Mouse (Mus musculus) forebrain, embryonic 11.5 days (tissue): ENCODE results near the gene Ccdc187. TPM values are rescaled to one million over a fixed set of nuclear protein-coding genes. Genes with fewer than 3 reads are reported as not detected.
A peak's percentile ranks its signal among the peaks of the same experiment; 100 is the strongest.

Experiments
- ATAC-seq: fragments of 200-750 bp; cut with Nextera tagmentation; replicated peaks from 2 replicates; pipeline ENCODE4 v1.8.0; 2017; ENCODE audit warnings: moderate TSS enrichment; ENCODE audit not compliant: low FRiP score
- DNase-seq: peaks from one replicate; pipeline ENCODE4 v3.0.0-alpha.2; 2017; ENCODE audit warnings: low spot score
- H3K27ac ChIP-seq: fragments of 300-500 bp; sonication (generic); 2 replicates; pipeline ENCODE4 v1.5.1; 2014; ENCODE audit warnings: low read depth, low read length
- H3K27me3 ChIP-seq: fragments of 300-500 bp; sonication (generic); 2 replicates; pipeline ENCODE4 v1.6.1; 2014; ENCODE audit warnings: mild to moderate bottlenecking, low read length, mixed read lengths; ENCODE audit not compliant: control insufficient read depth, insufficient read depth
- H3K36me3 ChIP-seq: fragments of 300-500 bp; sonication (generic); 2 replicates; pipeline ENCODE4 v1.6.1; 2014; ENCODE audit warnings: mild to moderate bottlenecking, low read length, moderate library complexity, mixed read lengths; ENCODE audit not compliant: control insufficient read depth, insufficient read depth
- H3K4me1 ChIP-seq: fragments of 300-500 bp; sonication (generic); replicated peaks from 2 replicates; pipeline ENCODE4 v1.6.1; 2014; ENCODE audit warnings: low read length, mixed read lengths; ENCODE audit not compliant: control insufficient read depth, insufficient read depth
- H3K4me2 ChIP-seq: fragments of 300-500 bp; sonication (generic); 2 replicates; pipeline ENCODE4 v1.6.1; 2014; ENCODE audit warnings: low read depth, mild to moderate bottlenecking, low read length, moderate library complexity, mixed read lengths; ENCODE audit not compliant: severe bottlenecking
- H3K4me3 ChIP-seq: fragments of 300-500 bp; sonication (generic); 2 replicates; pipeline ENCODE4 v1.5.1; 2014; ENCODE audit warnings: low read depth, low read length
- H3K9ac ChIP-seq: fragments of 300-500 bp; sonication (generic); 2 replicates; pipeline ENCODE4 v1.6.1; 2014; ENCODE audit warnings: low read length
- H3K9me3 ChIP-seq: fragments of 300-500 bp; sonication (generic); 2 replicates; pipeline ENCODE4 v1.6.1; 2016; ENCODE audit warnings: low read length, mixed read lengths; ENCODE audit not compliant: control insufficient read depth
- WGBS: fragments of 180-500 bp; shearing (Covaris S2); extraction: QIAGEN DNeasy Blood & Tissue Kit; methylation state at CpG from one replicate; pipeline ENCODE4 v1.1.7; 2014; 5-methylcytosine and 5-hydroxymethylcytosine counted together
- polyA plus RNA-seq: library from polyadenylated mRNA; unstranded; fragments of >200 nt; fragmentation: Nextera tagmentation; extraction: Ambion mirVana; gene quantifications from 2 replicates; pipeline ENCODE4 v1.2.1, GENCODE M21; 2014

Ccdc187 gene
- polyA plus RNA-seq, 1 experiment from 2014 or later: 0.05 TPM

DNA sequence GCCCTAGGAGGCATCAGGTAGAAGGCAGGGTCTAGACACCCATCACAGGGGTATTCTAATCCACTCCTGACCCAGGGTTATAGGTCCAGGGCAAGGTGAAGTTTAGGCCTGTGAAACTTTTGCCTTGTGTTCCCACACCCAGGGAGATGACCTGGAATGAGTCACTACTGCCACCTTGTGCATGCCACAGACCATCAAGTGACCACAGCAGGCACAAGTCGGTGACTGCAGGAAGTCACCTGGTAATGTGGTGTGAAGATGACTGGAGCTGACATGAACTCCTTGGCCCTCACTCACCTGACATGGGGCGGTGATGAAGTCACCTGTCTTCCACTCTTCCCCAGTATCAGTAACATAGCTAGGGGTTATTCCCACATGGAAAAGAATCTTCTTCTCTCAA, 18.5 kb upstream of the Ccdc187 start:
- Histone ChIP-seq H3K9me3 (no peaks in the 10 kb centered on the region), H3K27me3 (no peaks in the 10 kb centered on the region), H3K27ac (no peak overlapping the region), H3K9ac (no peak overlapping the region), H3K36me3 (no peaks in the 10 kb centered on the region), H3K4me1 (peaks cover 16% of the 10 kb centered on the region; the same call in 1 of the 2 replicates), H3K4me2 (no peak overlapping the region), H3K4me3 (no peak overlapping the region)
- DNase-seq (peak; percentile 42), ATAC-seq (no peak)
- 55% methylated on average over 2 of the region's 2 CpGs for WGBS

DNA sequence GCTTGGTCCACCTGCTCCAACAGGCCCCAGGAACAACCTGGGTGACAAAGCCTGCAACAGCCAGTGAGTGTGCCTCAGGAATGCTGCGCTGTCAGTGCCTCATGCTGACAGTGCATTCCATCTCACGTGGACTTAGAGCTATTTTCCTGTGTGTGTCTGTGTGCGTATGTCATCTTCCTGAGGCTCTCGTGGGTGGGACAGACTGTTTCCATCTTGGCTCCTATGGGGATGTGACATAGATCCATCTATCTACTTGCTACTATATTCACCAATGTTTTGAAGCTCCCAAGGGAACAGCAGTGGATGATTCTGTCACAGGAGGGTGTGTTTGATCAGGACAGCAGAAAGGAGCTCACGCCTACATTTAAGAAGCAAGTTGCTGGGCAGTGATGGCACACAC, 17.6 kb upstream of the Ccdc187 start:
- no peak overlapping the region for H3K4me2 ChIP-seq
- no peaks in the 10 kb centered on the region for H3K27me3 ChIP-seq
- H3K9me3 ChIP-seq: no peaks in the 10 kb centered on the region
- DNase-seq: peak; percentile 41
- no peak for ATAC-seq
- peaks cover 12% of the 10 kb centered on the region; the same call in 1 of the 2 replicates for H3K4me1 ChIP-seq
- WGBS: 72% methylated on average over 5 of the region's 5 CpGs
- H3K4me3 ChIP-seq: no peak overlapping the region
- H3K9ac ChIP-seq: no peak overlapping the region
- no peak overlapping the region for H3K27ac ChIP-seq
- no peaks in the 10 kb centered on the region for H3K36me3 ChIP-seq

DNA sequence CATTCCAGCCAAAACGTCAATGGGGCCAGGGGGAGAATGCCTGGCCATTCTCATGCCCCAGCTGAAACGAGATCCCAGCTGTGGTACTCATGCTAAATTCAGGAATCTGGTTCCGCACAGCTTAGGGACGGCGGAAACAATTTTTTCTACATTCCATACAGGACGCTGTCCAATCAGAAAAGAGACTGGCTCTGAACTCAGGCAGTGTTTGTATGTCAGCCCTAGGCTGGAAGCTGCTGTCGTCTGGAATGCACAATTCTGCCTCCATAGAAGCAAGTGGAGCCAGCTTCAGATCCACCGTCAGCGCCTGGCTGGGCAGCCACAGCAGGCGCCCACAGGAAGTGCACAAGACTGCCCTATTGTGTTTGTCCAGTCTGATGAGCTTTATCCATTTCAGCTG, 15.4 kb upstream of the Ccdc187 start:
- peak; percentile 69; the same call in 1 of the 2 replicates for ATAC-seq
- peak overlapping the region; percentile 55; the same call in 1 of the 2 replicates for H3K27ac ChIP-seq
- no peak overlapping the region for H3K4me2 ChIP-seq
- H3K4me1 ChIP-seq: peaks cover 6% of the 10 kb centered on the region; the same call in 1 of the 2 replicates
- peak; percentile 69 for DNase-seq
- H3K9me3 ChIP-seq: no peaks in the 10 kb centered on the region
- no peak overlapping the region for H3K9ac ChIP-seq
- WGBS: 19% methylated on average over 10 of the region's 10 CpGs
- no peaks in the 10 kb centered on the region for H3K36me3 ChIP-seq
- H3K27me3 ChIP-seq: no peaks in the 10 kb centered on the region
- no peak overlapping the region for H3K4me3 ChIP-seq

DNA sequence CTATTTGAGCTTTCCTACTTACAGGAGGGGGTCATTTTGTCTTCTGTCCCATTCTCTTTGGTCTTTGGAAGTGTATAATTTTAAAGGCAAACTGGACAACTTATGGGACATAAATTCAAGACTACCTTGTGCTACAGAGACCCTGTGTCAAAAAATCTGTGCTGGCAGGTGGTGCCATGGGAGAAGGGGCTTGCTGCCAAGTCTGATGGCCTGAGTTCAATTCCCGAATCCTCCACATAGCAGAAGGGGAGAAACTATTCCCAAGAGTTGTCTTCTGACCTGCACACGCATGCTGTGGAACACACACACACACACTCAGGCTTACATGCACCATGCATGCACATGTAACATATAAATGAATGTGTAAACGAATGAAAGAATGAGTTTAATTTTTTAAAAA, 12.3 kb upstream of the Ccdc187 start:
- Histone ChIP-seq H3K4me3 (no peak overlapping the region), H3K9ac (no peak overlapping the region), H3K4me2 (no peak overlapping the region), H3K9me3 (no peaks in the 10 kb centered on the region), H3K4me1 (peaks cover 4% of the 10 kb centered on the region; the same call in 1 of the 2 replicates), H3K27ac (no peak overlapping the region), H3K36me3 (no peaks in the 10 kb centered on the region), H3K27me3 (no peaks in the 10 kb centered on the region)
- WGBS: 95% methylated on average over 3 of the region's 3 CpGs
- no peak for DNase-seq
- no peak for ATAC-seq

DNA sequence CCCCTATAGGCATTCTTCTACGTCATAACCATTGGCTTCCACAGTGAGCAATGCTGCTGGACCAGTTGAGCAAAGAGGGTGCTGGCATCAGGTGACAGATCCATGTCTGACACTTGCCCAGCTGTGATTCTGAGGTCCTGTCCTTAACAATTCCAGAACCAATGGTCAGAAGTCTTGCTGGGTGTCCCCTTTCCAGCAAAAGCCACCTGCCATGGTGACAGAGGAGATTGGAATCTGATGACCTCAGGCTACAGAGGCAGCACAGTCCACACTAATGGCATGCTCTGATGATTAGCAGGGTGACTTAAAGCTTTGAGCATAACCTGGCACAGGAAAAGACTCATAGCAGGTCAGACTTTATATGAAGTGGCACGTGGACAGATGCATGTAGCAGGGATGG, 11.2 kb upstream of the Ccdc187 start:
- Histone ChIP-seq H3K4me1 (peaks cover 4% of the 10 kb centered on the region; the same call in 1 of the 2 replicates), H3K9ac (no peak overlapping the region), H3K9me3 (no peaks in the 10 kb centered on the region), H3K27me3 (no peaks in the 10 kb centered on the region), H3K4me2 (no peak overlapping the region), H3K36me3 (no peaks in the 10 kb centered on the region), H3K27ac (no peak overlapping the region), H3K4me3 (no peak overlapping the region)
- ATAC-seq (no peak), DNase-seq (peak; percentile 28)
- WGBS: 86% methylated on average over 2 of the region's 2 CpGs

DNA sequence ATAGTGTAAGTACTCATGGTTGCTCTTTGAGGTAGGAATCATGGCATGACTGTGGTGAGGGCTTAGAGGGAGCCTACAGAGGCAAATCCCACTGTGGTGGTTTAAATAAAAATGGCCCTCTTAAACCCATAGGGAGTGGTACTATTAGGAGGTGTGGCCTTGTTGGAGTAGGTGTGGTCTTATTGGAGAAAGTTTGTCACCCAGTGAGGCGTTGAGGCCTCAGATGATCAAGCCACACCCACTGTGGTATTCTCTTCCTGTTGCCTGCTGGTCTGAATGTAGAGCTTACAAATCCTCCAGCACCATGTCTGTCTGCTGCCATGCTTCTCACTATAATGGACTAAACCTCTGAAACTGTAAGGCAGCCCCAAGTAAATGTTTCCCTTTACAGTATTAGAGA, 10.4 kb upstream of the Ccdc187 start:
- Histone ChIP-seq H3K4me3 (no peak overlapping the region), H3K4me2 (no peak overlapping the region), H3K27me3 (peaks cover 2% of the 10 kb centered on the region; the same call in 1 of the 2 replicates), H3K36me3 (no peaks in the 10 kb centered on the region), H3K4me1 (peaks cover 6% of the 10 kb centered on the region; the same call in 1 of the 2 replicates), H3K9ac (no peak overlapping the region), H3K27ac (no peak overlapping the region), H3K9me3 (no peaks in the 10 kb centered on the region)
- ATAC-seq (no peak), DNase-seq (no peak)
- 93% methylated on average over 1 of the region's 1 CpGs for WGBS

DNA sequence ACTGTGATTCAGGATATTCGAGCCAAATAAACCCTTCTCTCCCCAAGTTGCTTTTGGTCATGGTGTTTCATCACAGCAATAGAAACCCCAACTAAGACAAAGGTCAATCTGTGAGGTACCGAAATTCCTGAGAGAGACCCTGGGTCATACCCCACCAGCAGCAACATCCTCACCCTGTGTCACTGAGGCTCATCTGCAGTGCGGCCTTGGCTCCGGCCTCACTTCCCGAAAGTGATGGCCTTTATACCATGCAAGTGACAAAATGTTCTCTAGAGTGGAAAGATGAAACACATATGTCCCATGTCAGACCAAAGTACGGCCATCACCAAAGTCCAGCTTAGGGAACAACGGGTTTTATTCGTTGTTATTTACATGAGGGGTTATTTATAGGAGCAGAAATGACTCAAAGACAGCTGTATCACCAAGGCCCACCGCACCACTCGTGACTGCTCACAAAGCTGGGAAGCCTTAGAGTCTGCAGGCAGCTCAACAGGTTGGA, 7.7 kb upstream of the Ccdc187 start:
- Histone ChIP-seq H3K4me2 (no peak overlapping the region), H3K4me3 (no peak overlapping the region), H3K36me3 (no peaks in the 10 kb centered on the region), H3K9me3 (no peaks in the 10 kb centered on the region), H3K4me1 (peaks cover 21% of the 10 kb centered on the region), H3K27ac (no peak overlapping the region), H3K9ac (no peak overlapping the region), H3K27me3 (peaks cover 2% of the 10 kb centered on the region; the same call in 1 of the 2 replicates)
- ATAC-seq (no peak), DNase-seq (no peak)
- WGBS: 87% methylated on average over 10 of the region's 10 CpGs

DNA sequence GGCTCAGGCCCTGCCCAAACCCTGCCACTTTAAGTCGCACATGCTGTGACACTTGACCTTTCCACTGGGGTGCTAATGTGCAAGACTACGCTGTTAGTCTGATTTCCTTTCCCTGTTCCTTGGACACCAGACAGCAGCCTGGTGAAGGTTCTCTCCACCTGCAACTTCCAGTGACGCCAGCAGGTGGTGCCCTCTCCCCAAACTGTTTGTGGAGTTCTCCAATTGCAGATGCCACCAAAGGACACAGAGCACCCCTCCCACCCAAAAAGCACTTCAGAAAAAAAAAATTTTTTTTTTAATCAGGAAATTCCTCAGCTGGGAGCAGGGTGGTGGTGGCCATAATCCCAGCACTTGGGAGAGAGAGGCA, 6.4 kb upstream of the Ccdc187 start:
- H3K4me3 ChIP-seq: no peak overlapping the region

DNA sequence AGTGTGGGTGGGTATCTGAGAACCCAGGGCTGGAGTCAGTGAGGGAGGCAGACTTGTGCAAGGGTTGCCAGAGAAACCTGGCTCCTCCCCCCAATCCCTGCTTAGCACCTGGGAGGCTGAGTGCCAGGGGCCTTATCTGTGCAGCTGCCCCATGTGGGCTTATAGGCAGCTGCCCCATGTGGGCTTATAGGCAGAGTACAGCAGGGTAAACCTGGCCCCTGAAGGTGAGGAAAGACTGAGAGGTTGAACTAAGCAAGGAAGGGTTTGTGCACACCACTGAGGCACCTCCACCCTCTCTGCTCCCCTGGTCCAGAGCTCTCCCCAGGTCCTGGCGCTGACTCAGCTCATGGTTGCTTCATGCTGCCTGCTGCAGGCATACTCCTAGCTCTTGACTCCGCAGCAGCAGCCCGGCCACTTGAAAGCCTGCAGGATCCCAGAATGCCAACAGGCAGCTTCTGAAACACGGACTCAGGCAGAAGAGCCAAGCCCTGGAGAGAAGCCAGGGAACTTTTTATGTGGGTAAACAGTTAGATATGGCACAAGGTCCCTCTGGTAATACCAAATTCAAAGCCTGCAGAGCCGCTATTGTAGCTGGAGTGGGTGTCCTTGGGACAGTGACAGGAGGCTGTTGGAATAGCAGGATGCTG, 5.9 kb upstream of the Ccdc187 start:
- H3K4me2 ChIP-seq: no peak overlapping the region
- no peak overlapping the region for H3K4me3 ChIP-seq
- H3K27ac ChIP-seq: no peak overlapping the region
- WGBS: 40% methylated on average over 5 of the region's 5 CpGs
- peaks cover 21% of the 10 kb centered on the region for H3K4me1 ChIP-seq
- peak overlapping the region; percentile 16; the same call in 1 of the 2 replicates for H3K9ac ChIP-seq
- H3K27me3 ChIP-seq: peaks cover 2% of the 10 kb centered on the region; the same call in 1 of the 2 replicates
- DNase-seq: no peak
- H3K9me3 ChIP-seq: no peaks in the 10 kb centered on the region
- ATAC-seq: no peak
- H3K36me3 ChIP-seq: no peaks in the 10 kb centered on the region

More for the DNA sequence above, 6.4 kb upstream of the Ccdc187 start:
- Histone ChIP-seq H3K4me1 (peaks cover 21% of the 10 kb centered on the region), H3K9me3 (no peaks in the 10 kb centered on the region), H3K27ac (no peak overlapping the region), H3K36me3 (no peaks in the 10 kb centered on the region), H3K27me3 (peaks cover 2% of the 10 kb centered on the region; the same call in 1 of the 2 replicates), H3K4me2 (no peak overlapping the region), H3K9ac (0 out of 2 replicates have a peak overlapping the region, but pooled peaks have one; percentile 12)
- DNase-seq (peak; percentile 91), ATAC-seq (0 out of 2 replicates have a peak, but pooled peaks have one; percentile 19)
- WGBS: 2% methylated on average over 3 of the region's 3 CpGs
